Mouse (Mus musculus) layer of hippocampus, adult 11-12 months (tissue): ENCODE data around the gene Rem2.

Experiments used
- DNase-seq: peaks from one replicate; pipeline ENCODE4 v3.0.0; 2022; ENCODE audit warnings: low spot score

Gene Rem2

DNA sequence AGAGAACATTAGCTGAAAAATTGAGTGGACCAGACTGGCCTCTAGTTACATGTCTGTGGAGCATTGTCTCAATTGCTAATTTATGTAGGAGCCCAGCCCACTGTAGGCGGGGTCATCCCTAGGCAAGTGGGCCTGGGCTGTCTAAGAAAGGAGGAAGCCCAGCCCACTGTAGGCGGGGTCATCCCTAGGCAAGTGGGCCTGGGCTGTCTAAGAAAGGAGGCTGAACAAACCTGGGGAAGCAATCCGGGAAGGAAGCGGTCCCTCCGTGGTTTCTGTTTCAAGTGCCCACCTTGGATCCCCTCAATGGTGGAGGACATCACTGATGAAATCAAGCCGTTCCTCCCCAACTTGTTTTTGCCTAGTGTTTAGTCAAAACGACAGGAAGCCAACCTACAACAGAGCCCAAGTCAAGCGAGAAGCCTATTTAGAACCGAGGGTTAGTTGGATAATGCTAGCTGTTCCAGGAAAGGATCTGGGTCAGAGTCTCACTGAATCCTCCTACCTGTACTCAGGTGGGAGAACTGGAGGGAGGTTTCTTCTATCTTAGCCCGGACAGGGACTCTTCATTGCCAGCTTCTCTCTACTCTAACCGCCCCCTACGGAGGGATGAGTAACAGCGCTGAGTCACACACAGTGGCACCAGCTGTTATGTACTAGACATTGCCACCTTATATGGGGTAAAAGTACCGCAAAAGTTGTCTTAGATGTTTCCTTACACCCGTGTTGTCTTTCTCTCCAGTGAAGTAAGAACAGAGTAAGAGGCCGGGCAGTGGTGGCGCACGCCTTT lies 16.6 kb downstream of the Rem2 start:
- DNase-seq: no peak

DNA sequence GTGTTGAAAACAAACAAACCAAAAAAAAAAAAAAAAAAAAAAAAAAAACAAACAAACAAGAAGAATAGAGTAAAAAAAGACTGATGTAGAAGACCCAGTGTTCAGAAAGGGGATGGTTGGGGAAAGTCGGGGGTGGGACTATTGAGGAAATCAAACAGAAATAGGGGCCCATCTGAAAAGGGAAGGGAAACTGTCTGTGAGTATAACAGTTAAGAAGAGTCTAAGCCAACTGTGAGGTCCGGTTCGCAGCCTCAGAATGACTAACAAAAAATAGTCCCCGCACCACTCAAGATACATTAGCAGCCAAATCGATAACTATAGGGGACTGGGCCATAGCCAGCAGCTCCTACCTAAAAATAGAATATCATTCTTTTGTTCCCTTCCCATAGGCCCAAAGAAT lies 17.3 kb downstream of the Rem2 start:
- DNase-seq: no peak

DNA sequence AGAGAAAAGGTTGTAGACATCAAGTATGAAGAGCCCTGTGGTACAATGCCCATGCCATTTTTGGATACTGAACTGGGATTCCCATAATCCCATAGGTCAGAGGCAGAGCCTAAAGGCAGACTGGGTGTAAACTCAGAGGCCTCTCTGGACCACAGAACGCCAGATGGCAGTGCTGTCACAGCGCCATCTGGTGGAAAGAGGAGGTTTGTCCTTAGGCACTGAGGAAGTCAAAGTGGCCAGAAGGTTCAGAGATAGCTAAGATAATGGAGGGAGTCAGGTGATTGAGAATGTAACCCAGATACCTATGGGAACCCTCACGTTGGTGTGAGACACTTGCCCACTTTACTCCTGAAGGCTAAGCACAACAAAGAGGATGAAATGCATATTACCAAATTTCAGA lies 18.3 kb downstream of the Rem2 start:
- peak; percentile 75 for DNase-seq

DNA sequence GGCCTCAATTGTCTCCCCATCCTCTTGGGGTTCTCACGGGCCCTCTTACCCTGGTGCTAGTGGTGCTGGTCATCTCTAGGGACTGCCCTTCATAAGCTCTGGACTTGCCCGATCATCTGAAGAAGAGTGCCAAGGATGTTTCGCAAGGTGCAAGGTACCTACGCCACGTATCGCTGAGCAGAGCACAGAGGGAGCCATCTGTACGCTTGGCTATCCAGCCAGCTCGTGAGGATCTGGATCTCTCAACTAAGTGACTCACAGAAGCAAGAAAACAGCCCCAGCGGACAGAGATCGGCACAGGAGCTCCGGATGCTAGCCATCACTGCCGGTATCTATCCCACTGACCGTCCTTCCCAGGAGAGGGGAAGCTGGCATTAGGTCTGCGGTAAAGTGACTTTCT lies 20.8 kb downstream of the Rem2 start:
- DNase-seq: no peak

DNA sequence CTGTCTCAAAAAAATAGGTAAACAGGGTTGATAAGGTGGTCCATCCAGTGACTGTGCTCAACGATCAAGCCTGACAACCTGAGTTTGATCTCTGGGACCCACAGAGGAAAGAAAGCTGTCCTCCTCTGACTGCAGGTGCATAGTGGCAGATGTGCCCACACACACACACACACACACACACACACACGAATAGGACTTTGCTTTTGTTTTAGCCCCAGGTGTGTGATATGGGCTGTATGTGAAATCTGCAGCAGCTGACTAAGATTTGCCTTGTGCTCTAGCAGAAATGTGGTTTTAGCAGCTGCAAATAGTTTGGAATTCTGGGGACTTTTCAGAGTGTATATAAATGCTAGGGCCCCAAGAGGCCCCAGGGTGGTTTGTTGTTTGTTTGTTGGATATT lies 23.4 kb downstream of the Rem2 start:
- DNase-seq: no peak

DNA sequence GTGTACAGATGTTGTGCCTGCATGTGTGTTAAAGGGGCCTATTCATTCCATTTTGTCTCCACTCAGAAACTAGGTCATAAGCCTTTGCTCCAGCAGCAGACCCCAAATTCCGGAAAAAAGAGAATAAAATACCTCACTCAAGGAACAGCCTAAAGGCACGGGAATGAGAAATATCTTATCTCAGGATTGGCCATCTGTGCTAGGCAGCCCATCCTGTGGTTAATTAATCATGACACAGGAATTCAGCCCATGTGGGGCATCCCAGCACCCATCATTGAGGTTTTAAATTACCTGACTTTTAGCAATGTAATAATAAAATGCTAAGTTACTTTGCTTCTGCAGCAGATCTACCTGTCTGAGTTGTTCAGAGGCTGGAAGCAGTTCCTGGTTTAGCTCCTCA lies 25.5 kb downstream of the Rem2 start:
- DNase-seq: no peak

DNA sequence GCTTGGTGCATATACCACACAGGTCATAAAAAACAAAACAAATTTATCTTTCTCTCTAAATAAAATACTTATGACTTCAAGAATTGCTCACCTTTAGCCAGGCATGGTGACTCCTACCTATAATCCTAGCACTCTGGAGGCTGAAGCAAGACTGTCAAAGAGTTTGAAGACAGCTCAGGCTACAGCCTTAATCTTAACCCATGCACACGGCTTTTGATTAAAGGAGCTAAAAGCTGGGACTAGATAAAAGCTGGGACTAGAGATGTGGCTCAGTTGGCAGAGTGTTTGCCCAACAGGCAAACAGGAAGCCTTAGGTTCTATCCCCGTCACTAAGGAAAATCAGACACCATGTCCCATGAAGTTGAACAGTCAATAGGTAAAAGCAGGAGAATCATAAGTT lies 27.2 kb downstream of the Rem2 start:
- DNase-seq: no peak

DNA sequence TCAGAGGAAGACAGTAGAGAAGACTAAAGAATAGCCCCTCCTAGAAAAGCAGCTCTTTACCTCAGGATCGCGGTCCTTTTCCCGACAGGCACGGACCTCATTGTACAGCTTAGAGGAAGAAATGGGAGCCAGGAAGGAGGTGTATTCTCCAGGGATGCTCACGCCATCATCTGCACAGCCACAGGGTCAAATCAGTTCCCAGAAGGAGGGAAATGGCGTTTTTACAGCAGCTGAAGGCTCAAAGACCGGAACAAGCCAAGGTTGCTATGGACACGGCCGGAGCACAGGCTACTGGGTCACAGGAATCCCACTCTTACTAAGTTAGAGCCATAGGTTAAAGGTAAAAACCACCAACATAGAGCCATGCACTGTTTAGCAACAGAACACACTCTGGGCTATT lies 33.9 kb downstream of the Rem2 start:
- DNase-seq: no peak

DNA sequence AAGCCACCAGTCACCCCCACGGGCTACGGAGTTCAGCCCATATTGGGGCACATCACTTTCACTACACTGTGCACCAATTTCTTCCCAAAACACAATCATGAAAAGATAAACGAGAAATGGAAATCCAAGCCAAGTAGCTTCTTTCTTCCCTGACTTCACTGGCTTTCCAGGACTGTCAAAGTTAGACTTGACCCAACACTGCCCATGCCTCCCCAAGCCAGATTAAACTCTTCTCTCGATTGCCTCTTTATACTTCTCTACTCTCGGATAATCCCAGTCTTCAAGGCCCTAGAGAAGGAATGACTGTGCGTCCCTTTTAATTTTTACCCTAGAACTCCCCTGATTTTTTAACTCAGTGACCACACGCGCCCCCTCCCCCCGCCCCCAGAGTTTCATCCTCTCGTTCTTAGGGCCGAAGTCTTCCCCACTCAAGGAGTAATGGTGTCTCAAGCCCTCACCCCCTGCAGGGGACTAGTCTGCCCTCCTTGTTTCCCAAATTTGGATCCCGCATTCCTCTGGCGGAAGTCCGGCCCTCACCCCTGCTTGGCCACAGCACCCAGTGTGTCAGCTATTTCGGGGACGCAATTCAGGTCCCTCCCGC lies 40.9 kb downstream of the Rem2 start:
- DNase-seq: no peak

DNA sequence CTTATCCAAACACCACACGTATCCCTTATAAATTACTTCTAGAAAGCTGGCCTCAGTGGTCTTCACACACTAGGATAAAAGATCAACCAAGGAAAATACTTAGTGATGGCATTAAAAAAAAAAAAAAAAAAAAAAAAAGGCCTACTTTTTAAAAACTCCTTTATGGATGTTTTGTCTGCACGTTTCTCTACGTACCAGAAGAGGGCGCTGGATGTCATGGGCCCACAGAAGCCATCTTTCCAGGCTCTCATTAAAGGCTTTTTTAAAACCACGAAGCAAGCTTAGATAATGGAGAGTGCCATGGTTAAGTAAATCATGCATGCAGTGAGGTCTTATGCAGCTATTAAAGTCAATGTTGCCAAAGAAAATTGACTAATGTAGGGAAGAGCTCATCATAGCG lies 47.7 kb downstream of the Rem2 start:
- DNase-seq: no peak

DNA sequence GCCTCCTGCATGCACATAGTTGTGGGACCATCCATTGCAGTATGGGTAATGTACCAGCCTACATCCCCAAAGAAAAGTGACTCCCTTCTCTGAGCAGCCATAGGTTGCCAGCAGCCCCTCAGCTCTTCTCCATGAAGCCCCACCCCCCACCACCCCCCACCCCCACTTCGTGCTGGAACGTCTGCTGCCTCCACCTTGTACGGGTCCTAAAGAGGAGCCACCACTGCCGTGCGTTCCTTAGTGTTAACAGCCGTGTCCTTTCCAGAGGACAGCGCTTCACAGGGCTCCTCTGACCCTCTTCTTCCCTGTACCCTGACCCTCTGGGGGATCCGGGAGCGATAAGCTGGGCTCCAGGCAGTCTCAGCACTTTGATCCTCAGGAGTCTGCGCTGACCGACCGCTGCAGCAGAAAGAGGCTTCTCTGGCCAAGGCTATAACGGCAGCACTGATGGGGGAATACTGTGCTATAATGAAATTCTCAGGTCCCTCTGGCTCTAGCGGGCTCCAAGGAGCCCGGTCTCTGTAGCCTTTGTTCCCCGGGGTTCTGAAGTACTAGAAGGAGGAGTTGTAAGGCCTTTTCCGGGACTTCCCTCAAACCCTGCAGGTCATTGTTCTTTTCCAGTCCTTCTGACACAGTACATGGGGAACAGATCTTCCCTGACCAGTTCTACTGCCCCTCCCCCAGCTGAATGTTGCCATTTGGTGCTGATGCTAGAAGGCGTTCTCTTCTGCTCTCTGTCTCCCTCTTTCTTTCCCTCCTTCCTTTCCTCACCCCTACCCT lies 51.5 kb downstream of the Rem2 start:
- peak; percentile 19 for DNase-seq

DNA sequence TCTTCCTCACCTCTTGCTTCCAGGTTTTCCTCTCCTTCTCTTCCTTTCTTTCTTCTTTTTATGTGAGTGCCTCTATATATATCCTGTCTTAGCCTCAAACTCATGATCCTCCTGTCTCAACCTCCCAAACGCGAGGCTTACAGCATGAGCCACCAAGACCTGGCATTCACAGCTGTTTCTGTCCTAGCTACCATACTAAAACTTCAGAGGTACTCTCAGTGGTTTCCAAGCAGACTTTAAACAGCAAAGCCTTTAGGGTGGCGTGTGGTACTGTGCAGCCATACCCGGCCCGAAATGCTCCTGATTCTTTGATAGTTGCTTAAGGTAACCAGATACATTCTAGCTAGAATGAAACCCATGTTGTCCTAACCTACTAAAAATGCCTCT lies 52.1 kb downstream of the Rem2 start:
- no peak for DNase-seq

DNA sequence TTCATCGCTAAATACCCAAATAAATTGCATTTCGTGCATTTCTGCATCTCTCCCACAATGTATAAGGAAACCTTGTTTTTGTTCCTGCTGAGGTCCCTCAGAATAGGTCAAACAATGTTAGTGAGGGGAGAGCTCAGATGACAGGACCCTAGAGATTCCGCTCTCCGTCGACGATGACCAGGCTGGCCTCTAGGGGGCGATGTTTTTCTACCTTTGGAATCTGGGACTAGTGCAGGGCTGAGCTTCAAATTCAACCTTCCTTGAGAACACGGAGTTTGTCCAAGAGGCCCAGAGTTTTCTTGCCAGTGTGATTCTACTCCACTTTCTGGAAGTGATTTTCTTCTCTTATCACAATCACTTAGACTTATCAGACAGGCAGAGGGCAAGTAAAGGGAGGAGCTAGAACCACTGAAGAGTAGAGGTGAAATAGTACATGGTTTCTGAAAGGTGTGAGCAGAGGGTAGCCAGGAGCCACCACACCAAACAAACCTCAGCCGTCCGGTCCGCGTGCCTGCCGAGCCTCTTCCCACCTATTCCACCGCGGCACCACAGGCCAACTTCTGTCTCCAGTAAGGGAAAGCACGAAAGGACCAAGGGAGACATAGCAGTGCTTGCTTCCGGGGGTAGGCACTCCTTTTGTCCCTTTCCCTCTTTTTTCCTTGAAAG lies 52.7 kb downstream of the Rem2 start:
- DNase-seq: peak; percentile 89
